Comparison of ENCODE assay signal across 10 mouse cellular contexts in the genomic region with DNA sequence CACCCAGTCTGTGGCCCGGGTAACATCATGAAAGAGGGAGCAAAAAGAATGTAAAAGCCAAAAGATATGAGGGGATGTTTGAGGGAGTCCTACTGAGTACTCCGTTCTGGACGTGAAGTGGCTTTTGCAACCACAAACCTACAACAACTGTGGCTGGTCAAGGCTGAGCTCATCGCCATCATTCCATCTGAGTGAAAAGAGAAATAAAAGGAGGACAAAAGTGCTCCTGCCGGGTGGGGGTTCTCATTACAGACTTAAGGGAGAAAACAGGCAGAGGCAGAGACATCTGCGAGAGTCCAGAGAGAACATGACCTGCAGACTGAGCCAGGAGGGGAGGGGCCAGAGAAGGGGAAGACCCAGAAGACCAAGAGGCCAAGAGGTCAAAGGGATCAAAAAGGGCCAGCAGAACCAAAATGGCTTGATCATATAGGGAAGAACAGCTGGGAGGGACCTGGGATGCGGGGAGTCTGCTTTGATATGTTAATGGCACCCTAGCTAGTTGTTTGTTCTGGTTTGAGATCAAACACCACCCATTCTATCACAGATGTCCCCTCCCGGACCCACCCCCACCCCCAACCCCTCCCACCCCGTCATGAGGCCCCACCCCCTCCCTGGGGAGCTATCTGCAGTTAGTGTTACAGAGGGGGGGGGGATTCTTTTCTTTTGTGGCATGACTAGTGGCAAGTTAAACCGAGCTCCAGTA. TPM values are rescaled to one million over a fixed set of nuclear protein-coding genes. Genes with fewer than 3 reads are reported as not detected.
DNase-seq lines count a peak whose midpoint lies in the region; ATAC-seq and TF ChIP-seq lines count a peak whose summit lies in the region.
"Had no signal": no experiment of that assay in that cellular context is flagged by ENCODE, and none has a peak within 500 bp of the region (broad histone marks: within the 10 kb centered on the region; RNA-seq: fewer than 3 reads in every experiment).

No protein-coding gene starts in this region.

- no peak for TF ChIP-seq RAD21 in CH12.LX (IDR thresholded peaks at IDR 0.05; ENCODE audit: low read depth, low read length)

- ATAC-seq in forebrain, postnatal 0 days: no peak; the same call in 1 of the 2 replicates
- ATAC-seq in midbrain, embryonic 13.5 days: peak; percentile 77

- dilution Hi-C loops in CH12.LX (cut with MboI; ENCODE audit: extremely low pct_ligation_motif_present, extremely low pct_unique_long_range_greater_than_20kb, low sequenced_read_pairs): no loop called here

- no peak overlapping the region for H3K4me3 ChIP-seq in CH12.LX (replicated peaks in 1 of 3; ENCODE audit: low read depth in 2 of 3, low read length in 2 of 3, poor library complexity in 1 of 3)
- H3K4me3 ChIP-seq in forebrain, postnatal 0 days (ENCODE audit: low read depth, low read length): no peak overlapping the region
- H3K4me3 ChIP-seq in midbrain, embryonic 13.5 days (replicated peaks): peak overlapping the region; percentile 16; the same call in 1 of the 2 replicates
- H3K4me3 ChIP-seq: embryonic facial prominence, embryonic 15.5 days had no signal

- no peak overlapping the region for H3K9ac ChIP-seq in CH12.LX (ENCODE audit: insufficient read depth, low read depth)
- H3K9ac ChIP-seq in forebrain, postnatal 0 days: no peak overlapping the region
- no peak overlapping the region for H3K9ac ChIP-seq in midbrain, embryonic 13.5 days (replicated peaks)
- H3K9ac ChIP-seq: embryonic facial prominence, embryonic 15.5 days had no signal

- DNase-seq in CH12.LX (ENCODE audit: extremely low read depth): no peak
- peak; percentile 85 for DNase-seq in embryo, embryonic 10 days (ENCODE audit: low spot score)
- DNase-seq in forebrain, postnatal 0 days: no peak
- DNase-seq in c-Kit-positive CD71-positive TER-119-positive erythroid progenitor cells, embryonic 14.5 days (ENCODE audit: low spot score): no peak
- DNase-seq in lung, postnatal 36 days: no peak
- DNase-seq in ovary, postnatal 14 days (ENCODE audit: low spot score): no peak
- no peak for DNase-seq in cerebellum, postnatal 14 days
- DNase-seq: right cerebral cortex, adult 18-20 months had no signal

- peaks cover 0 to 11% of the 10 kb centered on the region in 2 experiments; a peak in 2 of 4 replicates for H3K4me1 ChIP-seq in CH12.LX (ENCODE audit: control insufficient read depth in 1 of 2, insufficient read depth in 2 of 2)
- H3K4me1 ChIP-seq in forebrain, postnatal 0 days (ENCODE audit: insufficient read depth): no peaks in the 10 kb centered on the region
- peaks cover 11% of the 10 kb centered on the region for H3K4me1 ChIP-seq in midbrain, embryonic 13.5 days (replicated peaks)
- H3K4me1 ChIP-seq: embryonic facial prominence, embryonic 15.5 days had no signal

- TF ChIP-seq EP300 in CH12.LX (IDR thresholded peaks at IDR 0.05; ENCODE audit: low read length): no peak

- WGBS in forebrain, postnatal 0 days: 24% methylated on average over 10 of the region's 10 CpGs
- WGBS in midbrain, embryonic 13.5 days: 6% methylated on average over 10 of the region's 10 CpGs

- peaks cover 18% of the 10 kb centered on the region for H3K9me3 ChIP-seq in CH12.LX (replicated peaks; ENCODE audit: low read length)
- no peaks in the 10 kb centered on the region for H3K9me3 ChIP-seq in forebrain, postnatal 0 days (ENCODE audit: low read length)
- H3K9me3 ChIP-seq in midbrain, embryonic 13.5 days: peaks cover 8% of the 10 kb centered on the region; the same call in 1 of the 2 replicates
- H3K9me3 ChIP-seq: embryonic facial prominence, embryonic 15.5 days had no signal

- H3K27ac ChIP-seq in CH12.LX (ENCODE audit: insufficient read depth, low read depth): no peak overlapping the region
- H3K27ac ChIP-seq in forebrain, postnatal 0 days (ENCODE audit: low read depth, low read length): no peak overlapping the region
- H3K27ac ChIP-seq in midbrain, embryonic 13.5 days: peak overlapping the region; percentile 61
- H3K27ac ChIP-seq: embryonic facial prominence, embryonic 15.5 days had no signal

- TF ChIP-seq CTCF in CH12.LX (conservative IDR thresholded peaks at IDR 0.05 in 1 of 2, IDR thresholded peaks at IDR 0.05 in 1 of 2; ENCODE audit: low read depth in 2 of 2, low read length in 2 of 2): no peak
- TF ChIP-seq CTCF in forebrain, postnatal 0 days (IDR thresholded peaks at IDR 0.05; ENCODE audit: low read depth): no peak

- no peak overlapping the region for H3K4me2 ChIP-seq in CH12.LX (ENCODE audit: insufficient read depth, low read depth, poor library complexity, severe bottlenecking)
- peak overlapping the region; percentile 29; the same call in 1 of the 2 replicates for H3K4me2 ChIP-seq in forebrain, postnatal 0 days (ENCODE audit: low read depth)
- H3K4me2 ChIP-seq in midbrain, embryonic 13.5 days (replicated peaks): peak overlapping the region; percentile 36

- in situ Hi-C loops in CH12.LX (cut with MboI; ENCODE audit: low pct_ligation_motif_present, low pct_unique_long_range_greater_than_20kb, low sequenced_read_pairs): no loop called here

- TF ChIP-seq POLR2A in CH12.LX (IDR thresholded peaks at IDR 0.05; ENCODE audit: low read depth, low read length): no peak

- H3K79me2 ChIP-seq in CH12.LX (replicated peaks; ENCODE audit: control insufficient read depth, extremely low read depth, insufficient read depth, poor library complexity, severe bottlenecking): no peaks in the 10 kb centered on the region

- H3K27me3 ChIP-seq in CH12.LX (replicated peaks): no peaks in the 10 kb centered on the region
- no peaks in the 10 kb centered on the region for H3K27me3 ChIP-seq in forebrain, postnatal 0 days (ENCODE audit: insufficient read depth, low read length)
- no peaks in the 10 kb centered on the region for H3K27me3 ChIP-seq in midbrain, embryonic 13.5 days
- H3K27me3 ChIP-seq: embryonic facial prominence, embryonic 15.5 days had no signal

- H3K36me3 ChIP-seq in CH12.LX (replicated peaks in 1 of 2; ENCODE audit: control insufficient read depth in 1 of 2, insufficient read depth in 1 of 2, low read length in 1 of 2): no peaks in the 10 kb centered on the region
- H3K36me3 ChIP-seq in forebrain, postnatal 0 days (ENCODE audit: insufficient read depth): no peaks in the 10 kb centered on the region
- no peaks in the 10 kb centered on the region for H3K36me3 ChIP-seq in midbrain, embryonic 13.5 days
- H3K36me3 ChIP-seq: embryonic facial prominence, embryonic 15.5 days had no signal

TF ChIP-seq in CH12.LX, 34 proteins besides CTCF, POLR2A, EP300 and RAD21:
- TF ChIP-seq NELFE (IDR thresholded peaks at IDR 0.05; ENCODE audit: low read depth, low read length) (no peak), MAZ (IDR thresholded peaks at IDR 0.05; ENCODE audit: low read depth, low read length) (0 out of 2 replicates have a peak, but pooled peaks have one; percentile 28)

RNA-seq across cellular contexts. Expression of a gene that starts 7.3 kb away (rescaled TPM):
- total RNA-seq in CH12.LX (2012; rRNA removed) (not detected in 2 replicates), CH12.LX (2014; rRNA removed) (not detected in 2 replicates)
- polyA plus RNA-seq in CH12.LX (2012; ENCODE audit: insufficient read length, low read depth): not detected in 2 replicates
- 37.0 and 37.6 TPM in 2 replicates for total RNA-seq in forebrain, postnatal 0 days (2014; rRNA removed)
- polyA plus RNA-seq in forebrain, postnatal 0 days (2015; fragmentation: Nextera tagmentation; extraction: Ambion mirVana): 30.6 and 40.5 TPM in 2 replicates
- polyA plus RNA-seq in midbrain, embryonic 13.5 days (2015; fragmentation: Nextera tagmentation; extraction: Ambion mirVana): 76.4 and 91.1 TPM in 2 replicates

Comparison
In these comparisons a context has a peak if more than half of its experiments do, and no peak if none do; other contexts are left out.
1. RNA of a gene that starts 7.3 kb away (polyA plus RNA-seq): 76.4 to 91.1 TPM in midbrain, embryonic 13.5 days and 30.6 to 40.5 TPM in forebrain, postnatal 0 days; not detected in CH12.LX; every median in the first group is over 10 times any median in the second.